Mouse (Mus musculus) kidney, adult 9 months (tissue): ENCODE results near the gene Cbs.

Source experiments
- DNase-seq: peaks from one replicate; pipeline ENCODE4 v3.0.0; 2022

Cbs gene

DNA sequence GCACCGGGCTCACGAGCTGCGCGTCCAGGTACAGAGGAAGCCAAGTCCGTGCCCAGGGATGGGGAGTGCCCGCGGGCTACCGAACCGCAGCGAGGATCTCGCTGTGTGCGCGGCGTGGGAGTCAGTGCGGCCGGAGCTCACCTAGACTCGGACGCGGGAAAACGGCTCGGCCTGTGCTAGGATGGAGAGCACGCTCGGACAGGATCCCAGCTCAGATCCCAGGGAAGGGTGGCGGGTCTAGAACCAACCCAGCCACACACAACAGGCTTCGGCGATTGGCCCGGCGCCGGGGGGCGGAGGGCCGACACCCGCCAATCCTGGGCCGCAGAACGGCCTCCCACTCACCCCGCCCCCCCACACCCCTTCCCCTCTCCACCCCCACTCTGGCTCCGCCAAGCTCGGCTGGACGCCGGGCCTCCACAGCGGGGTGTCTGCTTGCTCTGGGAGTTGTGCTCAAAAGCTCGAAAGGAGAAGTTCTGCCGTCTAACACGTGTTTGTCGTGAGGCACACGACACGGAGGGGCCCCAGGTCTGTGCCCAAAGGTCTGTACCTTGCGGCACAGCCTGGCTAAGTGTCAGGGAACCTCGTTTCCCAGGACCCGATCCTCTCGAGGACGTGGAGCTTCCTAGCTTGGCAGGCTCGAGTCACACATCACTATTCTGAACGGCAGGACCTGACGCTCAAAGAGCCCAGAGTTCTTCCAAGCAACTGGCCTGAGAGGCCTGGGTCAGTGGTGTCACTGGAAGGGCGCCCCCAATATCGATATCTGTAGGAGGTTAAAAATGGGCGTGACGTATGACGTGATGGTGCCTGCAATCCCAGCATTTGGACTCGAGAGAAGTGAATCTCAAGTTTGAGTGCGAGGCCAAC is at the start of gene Cbs:
TSS of gene Cbs (minus strand) at position 297 of the 870 bp plus-strand sequence.
- DNase-seq, result peak; percentile 92

DNA sequence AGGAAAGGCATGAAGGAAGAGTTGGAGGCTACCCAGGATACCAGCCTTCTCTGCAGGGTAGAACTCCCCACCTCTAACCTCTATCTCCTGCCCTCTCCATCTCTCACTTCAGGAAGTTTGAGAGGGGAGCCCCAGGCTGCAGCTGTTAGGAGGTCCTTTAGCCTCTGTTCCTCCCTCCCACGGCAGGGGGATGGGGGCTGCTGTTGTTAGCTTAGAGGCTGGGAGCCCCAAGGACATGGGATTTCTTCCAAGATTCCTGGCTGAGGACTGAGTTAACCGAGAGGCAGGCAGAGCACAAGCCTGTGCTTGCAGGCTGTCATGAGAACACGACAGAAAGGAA is 49.2 kb upstream of the Cbs start:
- DNase-seq, result peak; percentile 51

DNA sequence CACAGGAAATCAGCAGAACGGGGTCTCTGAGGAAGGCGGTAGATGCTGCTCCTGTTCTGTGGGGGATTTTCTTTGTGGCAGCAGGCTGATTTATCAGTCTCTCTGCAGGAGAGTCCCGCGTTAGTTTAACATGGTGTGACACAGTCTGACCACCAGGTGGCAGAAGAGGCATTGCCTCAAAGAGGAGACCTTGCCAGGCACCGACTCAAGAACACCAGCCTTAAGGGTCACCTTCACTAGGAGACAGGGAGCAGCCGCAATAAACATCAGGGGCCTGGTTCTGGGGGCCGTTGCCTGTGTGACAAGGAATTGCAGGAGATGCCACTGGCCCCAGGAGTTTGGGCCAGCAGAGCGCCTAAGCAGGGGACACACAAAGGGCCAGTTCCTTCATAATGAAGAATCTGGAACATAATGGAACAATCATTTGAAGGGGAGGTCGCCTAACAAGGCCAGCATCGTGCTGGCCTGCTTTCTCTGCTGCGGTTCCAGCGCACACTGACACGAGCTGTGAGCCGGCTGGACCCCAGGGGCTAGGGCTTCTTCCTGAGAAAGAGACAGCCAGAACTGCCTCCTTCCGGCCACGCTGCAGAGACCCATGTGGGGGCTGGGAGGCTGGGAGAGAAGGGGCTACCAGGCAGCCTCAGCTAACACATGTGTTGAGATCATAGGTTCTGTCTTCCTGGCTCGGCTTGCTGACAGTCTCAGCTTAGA is 48.6 kb upstream of the Cbs start:
- DNase-seq, result peak; percentile 93

DNA sequence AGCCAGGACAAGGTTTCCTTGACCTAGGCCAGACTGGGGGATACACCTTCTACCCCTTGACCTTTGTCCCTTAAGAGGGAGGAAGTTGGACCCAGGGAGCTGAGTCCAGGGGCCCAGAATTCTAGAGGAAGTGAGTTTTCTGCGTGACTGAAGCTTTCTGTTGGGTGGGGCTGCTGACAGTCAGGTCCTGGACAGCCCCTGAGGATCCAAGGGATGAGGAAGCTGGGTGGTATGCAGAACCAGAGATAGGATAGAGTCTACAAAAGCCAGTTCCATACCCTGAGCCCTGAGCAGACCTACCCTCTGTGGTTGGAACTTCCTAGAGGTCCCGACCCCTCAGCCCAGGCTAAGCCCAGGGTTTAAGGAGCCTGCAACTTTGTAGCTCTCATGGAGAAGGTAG is 43.4 kb upstream of the Cbs start:
- DNase-seq, result no peak

DNA sequence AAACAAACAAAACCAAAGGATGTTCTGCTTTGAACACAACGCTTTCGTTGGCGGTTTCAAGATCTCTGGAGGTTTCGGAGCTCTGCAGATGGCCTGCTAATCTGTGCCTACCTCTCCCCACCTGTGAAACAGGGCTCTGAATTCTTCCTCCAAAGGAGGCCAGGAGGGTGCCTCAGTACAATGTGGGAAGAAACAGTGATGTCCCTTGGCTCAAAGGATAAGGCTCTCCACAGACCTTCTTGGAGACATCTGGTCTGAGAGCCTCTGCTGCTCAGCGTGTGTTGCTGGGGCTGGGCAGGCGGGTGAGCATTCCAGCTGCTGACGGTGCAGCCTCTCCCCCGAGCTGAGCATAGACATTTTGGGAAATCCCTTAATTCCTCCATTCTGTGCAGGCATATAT is 40.5 kb upstream of the Cbs start, which contains the start of gene Cryaa:
TSS of gene Cryaa (plus strand) at position 301 of the 400 bp plus-strand sequence.
- no peak for DNase-seq

DNA sequence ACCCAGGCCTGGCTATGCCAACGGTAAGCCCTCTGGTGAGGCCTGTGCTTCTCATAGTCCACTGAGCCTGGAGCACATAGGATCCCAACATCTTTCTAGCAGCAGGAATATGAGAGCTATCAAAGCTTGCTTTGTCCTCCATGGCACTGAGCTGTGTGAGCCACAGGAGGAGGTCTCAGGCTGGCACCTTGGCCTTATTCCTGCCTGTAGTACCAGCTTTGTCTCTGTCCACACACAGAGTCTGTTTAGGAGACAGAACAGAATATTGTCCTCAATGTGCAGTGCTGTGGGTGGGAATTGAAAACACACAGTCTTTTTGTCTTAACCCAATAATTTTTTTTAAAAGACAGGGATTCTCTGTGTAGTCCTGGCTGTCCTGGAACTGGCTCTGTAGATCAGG is 37.4 kb upstream of the Cbs start:
- no peak for DNase-seq

DNA sequence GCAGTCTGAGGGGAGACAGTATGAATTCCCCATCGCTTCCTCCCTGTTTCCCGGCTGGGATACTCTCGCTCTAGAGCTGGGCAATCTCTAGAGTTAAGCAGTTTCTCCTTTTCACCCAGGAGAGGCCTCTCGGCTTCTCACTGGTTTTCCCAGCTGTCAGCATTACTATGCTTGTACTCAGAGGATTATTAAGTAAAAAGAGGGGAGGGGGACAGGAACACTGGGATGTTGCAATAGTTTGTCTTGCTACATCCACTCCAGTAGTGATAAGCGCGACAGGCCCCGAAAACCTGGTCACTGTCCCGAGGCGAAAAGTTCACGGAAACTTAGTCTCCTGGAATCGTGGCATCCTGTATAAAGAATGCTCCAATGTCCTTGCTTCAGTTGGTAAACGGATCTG is 35.2 kb upstream of the Cbs start:
- DNase-seq, result no peak

DNA sequence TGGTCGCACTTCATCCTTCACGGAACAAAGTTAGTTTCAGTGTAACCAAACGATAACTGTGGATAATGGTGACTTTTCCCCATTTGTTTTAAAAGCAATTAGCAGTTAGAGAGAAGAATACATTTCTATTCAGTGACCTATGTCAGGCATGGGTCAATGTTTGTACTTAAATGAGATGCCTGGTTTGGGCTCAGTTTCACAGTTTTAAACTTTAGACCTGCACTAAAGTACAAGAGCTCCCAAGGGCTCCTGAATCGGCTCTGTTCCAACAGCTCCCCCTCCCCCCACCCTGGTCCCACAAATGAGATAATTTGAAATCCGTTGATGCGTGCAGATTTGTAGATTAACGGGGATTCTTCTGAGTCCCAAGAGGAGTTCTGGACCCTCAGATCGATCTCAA is 34.7 kb upstream of the Cbs start:
- peak; percentile 72 for DNase-seq

DNA sequence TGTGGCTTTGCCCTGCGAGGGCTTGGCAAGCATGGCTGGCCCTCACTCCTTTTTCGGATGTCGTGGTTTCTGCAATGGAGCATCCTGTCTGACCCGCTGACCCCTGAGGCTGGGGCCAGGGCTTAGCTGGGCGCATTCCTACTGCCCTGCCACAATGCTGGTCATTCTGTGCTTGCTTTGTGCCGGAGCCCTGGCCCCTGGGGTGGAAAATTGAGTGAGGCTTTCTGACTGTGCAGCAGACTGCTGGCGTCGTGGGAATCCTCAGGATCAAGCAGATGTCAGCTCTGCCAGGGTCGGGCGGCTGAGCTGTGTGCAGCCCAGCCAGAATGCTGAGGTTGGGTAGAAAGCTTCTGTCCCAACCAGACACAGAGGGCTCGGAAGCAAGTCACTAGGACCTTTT is 33.1 kb upstream of the Cbs start:
- no peak for DNase-seq

DNA sequence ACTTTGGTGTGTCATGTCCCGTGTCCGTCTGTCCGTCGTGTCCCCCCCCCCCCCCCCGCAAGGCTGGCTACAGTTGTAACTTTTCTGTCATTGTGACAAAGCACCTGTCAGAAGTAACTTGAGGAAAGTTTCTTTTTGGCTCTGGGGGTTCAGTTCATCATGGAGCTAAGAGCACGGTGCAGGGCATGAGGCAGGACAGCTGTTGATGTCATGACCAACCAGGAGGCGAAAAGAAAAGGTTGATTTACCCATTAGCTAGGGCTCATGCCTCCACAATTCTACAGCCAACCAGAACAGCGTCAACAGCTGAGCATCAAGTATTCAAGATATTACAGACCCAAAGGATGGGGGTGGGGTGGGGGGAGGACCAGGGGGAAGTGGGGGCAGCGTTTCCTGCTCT is 31.3 kb upstream of the Cbs start:
- no peak for DNase-seq

DNA sequence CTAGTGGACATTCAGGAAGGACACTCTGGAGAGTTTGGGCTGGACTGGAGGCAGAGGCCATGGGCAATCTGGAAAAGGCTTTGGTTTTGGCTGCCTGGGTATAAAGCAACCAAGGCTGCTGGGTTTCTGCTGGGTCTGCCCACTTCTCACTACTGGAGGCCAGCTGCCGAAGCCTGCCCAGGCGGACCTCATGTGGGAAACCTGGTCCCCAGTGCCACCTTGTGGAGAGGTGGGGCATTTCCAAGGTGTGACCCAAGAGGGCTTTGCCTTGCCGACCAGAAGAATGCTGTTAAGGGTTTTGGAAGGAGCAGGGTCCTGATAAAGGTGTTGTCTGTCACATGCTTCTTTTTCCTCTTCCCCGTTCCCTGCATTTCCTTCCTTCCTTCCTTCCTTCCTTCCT is 27.7 kb upstream of the Cbs start:
- DNase-seq, result peak; percentile 93

DNA sequence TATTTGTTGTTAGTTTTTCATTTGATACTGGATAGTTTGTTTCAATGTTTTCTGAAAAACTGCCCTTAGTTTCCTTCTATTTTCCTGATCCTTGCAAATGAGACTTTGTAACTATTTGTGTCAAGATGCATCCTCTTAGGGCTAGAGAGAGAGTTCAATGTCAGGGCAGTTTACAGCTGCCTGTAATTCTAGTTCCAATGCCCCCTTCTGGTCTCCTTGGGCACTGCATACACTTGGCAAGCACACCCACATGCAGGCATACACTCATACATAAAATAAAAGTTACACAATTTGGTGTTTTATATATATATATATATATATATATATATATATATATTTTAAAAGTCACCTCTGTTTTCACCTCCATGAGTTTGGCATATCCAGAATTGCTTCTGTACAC is 25.8 kb upstream of the Cbs start:
- DNase-seq, result no peak

DNA sequence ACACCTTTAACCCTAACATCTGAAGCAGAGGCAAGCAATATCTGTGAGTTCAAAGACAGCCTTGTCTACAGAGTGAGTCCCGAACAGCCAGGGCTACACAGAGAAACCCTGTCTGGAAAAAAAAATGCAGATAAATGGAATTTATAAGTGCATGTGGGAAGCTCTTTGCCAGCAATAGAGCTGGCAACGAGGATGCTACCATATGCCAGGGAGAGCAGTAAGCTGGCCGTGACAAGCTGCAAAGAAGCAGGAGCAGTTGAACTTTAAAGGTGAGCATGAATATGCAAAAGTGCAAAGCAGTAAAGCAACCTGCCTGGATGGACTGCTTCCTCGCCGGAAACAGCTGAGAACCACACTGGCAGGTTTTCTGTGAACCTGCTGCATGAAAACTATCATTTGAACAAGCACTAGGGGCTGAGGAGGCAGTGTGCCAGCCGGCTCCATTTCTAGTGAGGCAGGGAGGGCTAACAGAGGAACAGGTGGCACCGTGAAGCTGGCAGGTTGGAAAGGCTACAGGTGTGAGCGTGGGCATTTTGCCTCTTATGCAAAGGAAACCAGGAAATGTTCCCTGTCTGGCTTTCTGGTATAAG is 23.7 kb upstream of the Cbs start:
- DNase-seq, result peak; percentile 31

DNA sequence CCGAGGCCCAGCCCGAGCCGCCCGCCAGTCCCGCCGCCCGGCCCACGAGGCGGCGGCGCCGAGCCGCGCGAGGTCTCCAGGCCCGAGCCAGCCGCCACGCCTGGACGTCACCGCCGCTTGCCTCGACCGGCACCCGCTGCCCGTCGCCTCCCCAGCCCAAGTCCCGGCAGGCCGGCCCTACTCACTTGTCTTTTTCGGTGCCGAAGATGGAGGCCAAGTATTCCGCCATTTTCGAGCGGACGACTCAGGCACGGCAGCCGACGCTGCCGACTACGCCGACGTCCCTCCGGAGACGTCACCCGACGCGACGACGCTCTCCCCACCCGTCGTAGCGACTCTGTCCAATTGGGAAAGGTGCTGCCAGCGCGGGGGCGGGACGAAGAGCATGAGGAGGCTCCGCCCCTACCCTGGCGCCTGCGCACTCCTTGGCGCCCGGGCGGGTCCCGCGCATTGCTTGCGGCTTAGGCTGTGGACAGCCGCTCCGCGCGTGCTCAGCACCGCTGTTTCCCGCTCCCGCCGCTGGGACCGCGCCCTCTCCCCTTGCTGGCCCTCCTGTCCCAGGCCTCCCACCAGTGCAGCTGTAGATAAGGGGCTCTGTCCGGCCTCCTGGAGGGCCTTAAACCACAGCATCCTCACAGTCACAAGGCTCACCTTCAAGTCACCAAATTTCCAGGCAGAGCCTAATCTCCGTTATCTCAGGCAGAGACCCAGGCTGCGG is 21.6 kb upstream of the Cbs start, which contains the start of gene U2af1:
TSS of gene U2af1 (minus strand) at position 425 of the 718 bp plus-strand sequence.
- peak; percentile 98 for DNase-seq

DNA sequence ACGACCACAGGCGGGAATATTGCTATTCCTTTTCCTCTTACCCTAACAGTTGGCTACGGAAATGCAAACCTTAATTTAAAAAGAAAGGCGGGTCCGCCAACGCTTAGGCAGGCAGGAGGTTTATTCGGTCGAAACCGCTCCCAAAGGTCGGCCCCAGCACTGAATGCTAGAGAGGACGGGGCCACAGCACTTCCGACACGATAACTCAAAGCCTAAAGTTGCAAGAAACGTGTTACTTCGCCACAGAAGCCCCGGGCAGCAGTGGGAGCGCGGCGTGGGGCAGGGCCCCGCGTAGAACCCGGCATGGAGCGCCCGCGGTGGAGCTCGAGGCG is 21.1 kb upstream of the Cbs start:
- no peak for DNase-seq

DNA sequence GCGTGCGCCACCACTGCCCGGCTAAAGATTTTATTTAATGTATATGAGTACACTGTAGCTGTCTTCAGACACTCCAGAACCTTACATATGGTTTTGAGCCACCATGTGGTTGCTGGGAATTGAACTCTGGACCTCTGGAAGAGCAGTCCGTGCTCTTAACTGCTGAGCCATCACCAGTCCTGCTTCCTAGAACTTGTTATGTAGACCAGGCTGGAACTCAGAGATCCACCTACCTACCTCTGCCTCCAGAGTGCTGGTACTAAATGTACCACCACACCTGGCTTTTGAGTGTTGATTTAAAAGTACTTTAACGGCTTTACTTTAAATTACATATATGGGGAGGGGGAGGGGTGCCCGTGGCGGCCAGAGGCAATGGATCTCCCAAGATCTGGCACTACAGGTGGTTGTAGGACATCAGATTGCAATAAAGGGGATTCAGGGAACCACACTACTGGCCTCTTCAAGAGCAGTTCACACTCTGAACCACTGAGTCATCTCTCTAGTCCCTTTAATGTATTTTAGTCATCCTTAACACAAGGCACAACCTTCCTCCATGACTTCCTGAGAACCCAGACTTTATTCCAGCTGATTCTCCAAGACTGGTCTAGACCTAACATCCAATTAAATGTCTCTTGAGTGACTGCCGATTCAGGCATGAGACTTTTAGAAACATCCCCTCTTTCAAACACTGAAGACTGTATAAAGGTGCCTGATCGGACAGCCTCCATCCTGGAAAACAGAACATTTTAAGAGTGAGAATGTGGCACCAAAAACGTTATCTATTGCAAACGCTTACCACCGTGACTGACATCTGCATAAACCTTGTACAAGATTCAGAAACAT is 20.3 kb upstream of the Cbs start:
- peak; percentile 22 for DNase-seq

DNA sequence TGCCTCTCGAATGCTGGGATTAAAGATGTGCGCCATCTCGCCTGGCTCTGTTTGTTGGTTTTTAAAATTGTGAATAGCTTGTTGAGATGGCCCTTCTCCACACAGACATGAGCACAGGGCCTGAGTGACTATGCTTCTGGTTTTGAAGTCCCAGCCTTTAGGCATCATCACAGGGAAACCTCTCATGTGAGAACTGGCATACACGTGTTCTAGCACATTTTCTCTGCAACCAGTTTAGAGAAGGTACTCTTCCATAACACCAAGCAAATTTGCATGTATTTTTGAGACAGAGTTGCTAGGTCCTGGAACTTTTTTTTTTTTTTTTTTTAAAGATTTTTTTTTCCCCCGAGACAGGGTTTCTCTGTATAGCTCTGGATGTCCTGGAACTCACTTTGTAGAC is 19.6 kb upstream of the Cbs start:
- DNase-seq, result no peak

DNA sequence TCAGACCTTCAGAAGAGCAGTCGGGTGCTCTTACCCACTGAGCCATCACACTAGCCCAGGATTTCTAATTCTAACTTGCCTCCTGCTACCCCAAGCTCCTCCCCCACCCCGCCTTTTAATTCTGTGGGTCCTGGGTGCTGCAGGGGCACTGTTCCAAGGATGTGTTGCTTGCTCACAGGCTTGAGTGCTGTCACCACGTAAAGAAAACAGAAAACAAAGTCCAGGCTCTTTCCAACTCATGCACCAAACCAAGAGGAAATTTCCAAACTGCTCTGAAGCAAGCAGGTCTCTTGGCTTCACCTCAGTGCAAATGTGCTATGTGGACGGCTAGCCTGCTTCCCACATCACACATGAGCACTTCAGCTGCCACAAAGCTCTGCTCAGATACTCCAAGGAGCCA is 18.3 kb upstream of the Cbs start:
- peak; percentile 49 for DNase-seq

DNA sequence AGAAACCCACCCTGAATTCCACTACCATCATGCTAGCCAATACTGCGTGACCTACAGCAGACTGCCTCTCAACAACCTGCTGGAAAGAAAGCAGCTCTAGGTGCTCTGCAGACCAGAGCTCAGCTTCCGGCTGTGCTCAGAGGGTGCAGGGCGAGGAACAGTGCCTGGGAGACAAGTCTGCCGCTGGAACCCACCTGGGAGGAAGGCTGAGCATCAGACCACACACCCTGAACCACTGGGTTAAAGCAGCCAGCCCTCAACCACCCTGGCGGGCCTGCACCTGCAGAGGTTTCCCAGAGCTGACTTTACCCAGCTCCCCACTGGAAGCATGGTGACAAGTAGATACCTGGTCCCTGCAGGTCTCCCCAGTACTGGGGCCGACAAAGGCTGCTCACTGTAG is 16.2 kb upstream of the Cbs start:
- no peak for DNase-seq

DNA sequence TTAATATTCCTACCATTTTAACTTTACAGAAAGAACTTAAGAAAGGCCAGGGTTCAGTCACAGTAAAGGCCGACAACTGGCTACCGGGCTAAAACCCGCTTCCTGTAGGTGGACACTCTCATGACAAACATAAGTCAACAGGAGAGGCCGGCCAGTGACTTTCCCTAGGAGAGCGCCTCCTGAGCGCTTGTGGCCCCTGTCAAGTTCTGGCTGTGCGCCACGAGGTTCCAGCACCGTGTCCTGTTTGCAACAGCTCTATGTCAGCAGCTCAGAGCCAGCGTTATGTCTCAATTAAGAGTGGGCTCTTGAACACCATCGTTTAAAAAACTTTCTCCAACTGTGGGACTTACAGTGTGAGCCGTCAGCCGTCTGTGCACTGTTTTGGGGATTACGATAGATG is 15.1 kb upstream of the Cbs start:
- DNase-seq, result no peak

DNA sequence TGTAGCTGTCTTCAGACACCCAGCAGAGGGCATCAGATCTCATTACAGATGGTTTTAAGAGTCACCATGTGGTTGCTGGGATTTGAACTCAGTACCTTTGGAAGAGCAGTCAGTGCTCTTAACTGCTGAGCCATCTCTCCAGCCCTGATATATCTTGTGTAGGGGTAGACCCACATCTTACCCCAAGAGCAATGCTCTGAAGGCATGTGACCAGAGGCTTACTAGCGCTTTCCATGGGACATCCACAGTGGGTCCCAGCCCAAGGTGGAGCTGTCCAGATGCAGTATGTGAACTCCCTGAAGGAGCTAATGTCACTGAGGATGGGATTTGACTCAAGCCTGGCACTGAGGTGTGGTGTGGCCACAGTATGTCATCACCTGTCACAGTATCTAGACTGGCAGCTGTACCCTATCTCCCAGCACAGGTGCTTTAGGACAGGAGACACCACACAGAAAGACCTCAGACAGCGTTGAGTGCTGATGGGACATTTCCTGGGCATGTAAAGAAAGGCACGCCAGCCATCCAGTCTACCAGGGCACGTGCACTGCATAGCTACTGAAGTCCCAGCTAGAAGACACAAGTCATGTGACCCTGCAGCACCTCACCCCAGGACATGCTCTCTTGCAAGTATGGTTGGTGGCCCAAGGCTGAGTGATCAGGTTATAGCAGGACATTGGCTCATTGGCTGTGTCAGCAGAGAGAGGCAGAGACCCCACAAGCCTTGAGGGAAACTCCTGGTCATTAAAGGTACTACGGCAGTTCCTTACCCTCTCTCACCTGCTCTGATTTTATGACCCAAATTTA is 9.4 kb upstream of the Cbs start:
- DNase-seq, result no peak

DNA sequence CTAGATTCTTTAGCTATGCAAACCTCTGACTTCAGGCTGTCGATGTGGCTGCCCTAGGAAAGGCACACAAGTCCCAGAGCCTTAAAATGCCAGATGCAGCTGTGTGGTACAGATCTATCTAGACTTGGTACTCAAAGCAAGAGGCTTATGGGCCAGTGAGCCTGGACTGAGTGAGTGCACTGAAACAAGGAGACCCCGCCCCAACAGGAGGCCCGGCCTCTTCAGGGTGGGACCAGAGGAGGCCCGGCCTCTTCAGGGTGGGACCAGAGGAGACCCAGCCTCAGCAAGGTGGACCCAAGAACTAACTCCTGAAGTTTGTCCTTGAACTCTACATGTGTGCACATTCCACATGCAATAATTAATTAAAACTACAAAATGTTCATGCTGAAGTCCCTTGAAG is 5.9 kb upstream of the Cbs start:
- DNase-seq, result no peak
